Mouse (Mus musculus): ENCODE measurements around the gene Slit2. TPM values are rescaled to one million over a fixed set of nuclear protein-coding genes. Genes with fewer than 3 reads are reported as not detected.

Slit2 gene
- polyA plus RNA-seq (2016; fragmentation: Nextera tagmentation; extraction: Ambion mirVana) = 71.7 and 78.1 TPM in 2 replicates

DNA sequence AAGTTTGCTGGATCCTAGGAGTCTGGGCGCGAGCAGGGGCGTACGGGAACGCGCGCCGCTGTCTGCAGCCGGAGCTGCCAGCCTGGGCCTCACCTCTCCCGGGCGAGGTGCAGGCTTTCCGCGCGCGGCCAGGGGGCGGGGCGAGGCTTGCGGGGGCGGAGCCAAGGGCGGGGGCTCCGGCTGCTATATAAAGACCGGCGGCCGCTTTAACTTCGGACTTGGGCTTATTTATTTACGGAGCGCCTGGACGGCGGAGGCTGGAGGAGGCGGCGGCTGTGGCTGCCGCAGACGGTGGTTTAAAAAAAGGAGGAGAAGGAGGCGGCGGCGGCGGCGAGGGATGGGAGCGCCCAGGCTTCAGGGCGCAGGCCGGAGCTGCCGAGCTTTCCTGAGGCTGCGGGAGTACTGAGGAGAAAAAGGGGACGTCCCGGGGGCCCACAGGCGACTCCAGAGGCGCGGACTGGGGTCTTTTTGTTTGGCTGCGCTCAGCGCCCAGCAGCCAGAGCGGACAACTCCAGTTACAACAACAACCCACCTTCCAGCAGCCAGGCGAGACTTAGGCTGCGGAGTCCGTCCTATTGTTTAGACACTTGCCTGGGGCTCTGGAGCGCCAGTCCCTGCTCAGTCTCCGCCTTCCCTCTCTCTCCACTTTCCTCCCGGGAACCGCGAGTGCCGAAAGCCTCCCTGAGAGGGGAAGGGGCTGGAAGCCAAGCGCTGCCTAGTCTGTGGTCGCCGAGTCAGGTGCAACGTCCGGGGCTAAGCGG, at the start of gene Slit2:
Gene Slit2 (plus strand): TSS at position 198 of the 761 bp plus-strand sequence.
- peaks cover 11% of the 10 kb centered on the region for H3K27me3 ChIP-seq
- H3K27ac ChIP-seq = peak within 1 kb of the TSS; percentile 86
- WGBS = under 1% methylated on average over 66 of the region's 66 CpGs
- peak within 1 kb of the TSS; percentile 72 for H3K4me2 ChIP-seq (replicated peaks)
- no peaks in the 10 kb centered on the region for H3K36me3 ChIP-seq
- H3K9me3 ChIP-seq (replicated peaks) = no peaks in the 10 kb centered on the region
- H3K4me1 ChIP-seq = peaks cover 26% of the 10 kb centered on the region
- ATAC-seq (ENCODE audit: low FRiP score) = peak; percentile 88
- peak within 1 kb of the TSS; percentile 71 for H3K4me3 ChIP-seq
- H3K9ac ChIP-seq = peak within 1 kb of the TSS; percentile 78

- H3K4me1 ChIP-seq = no peaks in the 10 kb centered on the region
- ATAC-seq (ENCODE audit: low FRiP score) = no peak
- 84% methylated on average over 5 of the region's 5 CpGs for WGBS
- no peak overlapping the region for H3K4me2 ChIP-seq (replicated peaks)
- H3K27ac ChIP-seq = no peak overlapping the region
- no peaks in the 10 kb centered on the region for H3K9me3 ChIP-seq (replicated peaks)
- no peaks in the 10 kb centered on the region for H3K27me3 ChIP-seq
- H3K4me3 ChIP-seq = no peak overlapping the region
- H3K36me3 ChIP-seq = no peaks in the 10 kb centered on the region
- H3K9ac ChIP-seq = no peak overlapping the region
Measured at GRCm38 (mm10) chr5:47938586-47939372, 44.2 kb upstream of the Slit2 start.

GRCm38 (mm10) chr5:47956451-47956850, 26.5 kb upstream of the Slit2 start:
- no peaks in the 10 kb centered on the region for H3K27me3 ChIP-seq
- H3K4me3 ChIP-seq = no peak overlapping the region
- no peaks in the 10 kb centered on the region for H3K4me1 ChIP-seq
- WGBS = 64% methylated on average over 1 of the region's 1 CpGs
- no peak overlapping the region for H3K4me2 ChIP-seq (replicated peaks)
- no peaks in the 10 kb centered on the region for H3K36me3 ChIP-seq
- no peak for ATAC-seq (ENCODE audit: low FRiP score)
- H3K27ac ChIP-seq = no peak overlapping the region
- no peaks in the 10 kb centered on the region for H3K9me3 ChIP-seq (replicated peaks)
- no peak overlapping the region for H3K9ac ChIP-seq

DNA sequence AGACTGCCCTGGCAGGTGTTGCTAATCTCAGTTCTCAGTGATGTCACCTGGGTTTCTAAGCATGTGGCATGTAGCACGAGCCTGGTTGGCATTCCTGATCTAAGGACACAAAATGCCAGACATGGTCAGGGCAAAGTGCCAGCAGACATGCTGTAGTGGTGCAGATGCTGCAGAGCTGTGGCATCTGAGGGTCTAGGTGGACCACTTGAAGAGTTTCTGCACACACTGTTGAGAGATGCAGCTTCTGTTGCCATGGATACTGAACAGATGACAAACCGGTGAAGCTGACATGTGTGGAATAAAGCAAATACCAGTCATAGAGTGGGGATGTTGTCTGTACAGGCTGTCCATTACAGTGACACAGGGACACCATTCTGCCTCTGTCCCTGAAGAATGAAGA, 7.1 kb upstream of the Slit2 start:
- no peak overlapping the region for H3K9ac ChIP-seq
- H3K4me3 ChIP-seq = no peak overlapping the region
- H3K4me1 ChIP-seq = no peaks in the 10 kb centered on the region
- ATAC-seq (ENCODE audit: low FRiP score) = peak; percentile 13; the same call in 1 of the 2 replicates
- H3K4me2 ChIP-seq (replicated peaks) = no peak overlapping the region
- no peaks in the 10 kb centered on the region; the same call in 1 of the 2 replicates for H3K27me3 ChIP-seq
- no peaks in the 10 kb centered on the region for H3K36me3 ChIP-seq
- 72% methylated on average over 2 of the region's 2 CpGs for WGBS
- H3K9me3 ChIP-seq (replicated peaks) = no peaks in the 10 kb centered on the region
- no peak overlapping the region for H3K27ac ChIP-seq

GRCm38 (mm10) chr5:47979371-47979770, 3.6 kb upstream of the Slit2 start:
- Histone ChIP-seq H3K9me3 (replicated peaks) (no peaks in the 10 kb centered on the region), H3K27ac (no peak overlapping the region), H3K27me3 (peaks cover 4% of the 10 kb centered on the region), H3K4me2 (replicated peaks) (no peak overlapping the region), H3K9ac (no peak overlapping the region), H3K36me3 (no peaks in the 10 kb centered on the region), H3K4me3 (no peak overlapping the region), H3K4me1 (peaks cover 8% of the 10 kb centered on the region)
- no peak for ATAC-seq (ENCODE audit: low FRiP score)
- WGBS = 38% methylated on average over 4 of the region's 4 CpGs

DNA sequence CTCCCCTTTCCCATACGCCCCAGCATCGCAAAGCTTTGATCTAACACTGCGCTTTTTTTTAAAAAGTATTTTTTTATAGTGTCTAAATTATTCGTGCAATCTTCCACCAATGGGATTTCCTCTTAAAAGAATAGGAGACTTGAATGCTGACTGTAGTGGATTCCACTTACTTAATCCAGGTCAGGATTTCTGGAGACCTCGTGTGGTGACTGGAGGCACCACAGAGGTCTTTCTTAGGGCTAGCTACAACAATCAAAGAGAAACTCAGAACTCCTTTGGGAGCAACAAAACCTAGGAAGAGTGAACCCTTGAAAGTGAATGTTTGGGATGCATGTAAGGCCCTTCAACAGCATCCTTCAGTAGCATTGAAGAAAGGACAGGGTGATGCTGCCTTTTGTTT, 2.5 kb upstream of the Slit2 start:
- H3K4me1 ChIP-seq = peaks cover 19% of the 10 kb centered on the region

GRCm38 (mm10) chr5:47981951-47982350, 987 bp upstream of the Slit2 start:
- 52% methylated on average over 8 of the region's 8 CpGs for WGBS
- Histone ChIP-seq H3K9me3 (replicated peaks) (no peaks in the 10 kb centered on the region), H3K27me3 (peaks cover 11% of the 10 kb centered on the region), H3K36me3 (no peaks in the 10 kb centered on the region), H3K4me3 (peak overlapping the region; percentile 71; the same call in 1 of the 2 replicates), H3K27ac (no peak overlapping the region), H3K4me1 (peaks cover 24% of the 10 kb centered on the region), H3K4me2 (replicated peaks) (peak overlapping the region; percentile 72), H3K9ac (no peak overlapping the region)
- no peak for ATAC-seq (ENCODE audit: low FRiP score)

More for the DNA sequence above, 2.5 kb upstream of the Slit2 start:
- no peaks in the 10 kb centered on the region for H3K36me3 ChIP-seq
- no peak overlapping the region for H3K4me3 ChIP-seq
- H3K27ac ChIP-seq = no peak overlapping the region
- H3K27me3 ChIP-seq = peaks cover 11% of the 10 kb centered on the region
- 26% methylated on average over 5 of the region's 5 CpGs for WGBS
- H3K9ac ChIP-seq = no peak overlapping the region
- no peaks in the 10 kb centered on the region for H3K9me3 ChIP-seq (replicated peaks)
- H3K4me2 ChIP-seq (replicated peaks) = no peak overlapping the region
- ATAC-seq (ENCODE audit: low FRiP score) = no peak

DNA sequence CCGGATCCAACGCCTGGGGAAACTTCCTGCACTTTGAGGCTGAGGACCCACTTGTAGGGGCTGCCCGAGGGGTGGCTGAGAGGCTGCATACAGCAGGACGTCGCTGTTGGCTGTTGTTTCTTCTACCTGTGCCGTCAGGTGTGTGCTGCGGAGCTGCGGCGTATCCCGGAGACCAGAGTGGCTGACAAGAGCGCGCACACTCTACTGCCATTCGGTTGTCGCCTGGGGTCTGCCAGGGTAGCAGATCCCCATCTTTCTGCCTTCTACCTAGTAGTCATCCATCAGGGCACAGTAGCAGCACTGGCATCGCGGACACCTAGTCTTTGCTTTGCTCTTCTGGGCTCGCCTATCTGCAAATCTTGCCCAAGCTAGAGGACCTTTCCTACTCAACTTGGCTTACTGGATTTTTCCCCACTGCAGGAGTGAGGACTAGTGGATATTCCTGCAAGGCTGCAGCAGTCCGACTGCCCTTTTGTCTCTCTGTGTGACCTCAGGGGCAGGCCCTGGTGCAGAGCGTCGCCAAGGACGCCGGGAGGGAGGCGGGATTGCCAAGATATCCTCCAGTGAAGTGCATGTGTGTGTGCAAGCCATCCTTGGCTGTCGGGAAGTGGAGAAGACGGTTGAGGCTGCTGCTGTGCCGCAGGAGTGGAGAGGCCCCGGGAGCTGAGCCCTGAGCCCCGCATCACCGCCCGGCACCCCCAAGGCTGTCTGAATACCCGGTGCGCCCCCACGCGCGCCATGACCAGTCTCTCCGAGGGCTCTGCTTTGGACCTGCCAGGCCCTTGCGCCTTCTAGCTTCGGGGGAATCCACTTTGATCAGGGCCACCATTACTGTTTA, 1.0 kb downstream of the Slit2 start:
- peak; percentile 17 for ATAC-seq (ENCODE audit: low FRiP score)
- H3K9me3 ChIP-seq (replicated peaks) = no peaks in the 10 kb centered on the region
- peaks cover 30% of the 10 kb centered on the region for H3K4me1 ChIP-seq
- H3K36me3 ChIP-seq = no peaks in the 10 kb centered on the region
- WGBS = 0% methylated on average over 38 of the region's 38 CpGs
- peak overlapping the region; percentile 78 for H3K9ac ChIP-seq
- peak overlapping the region; percentile 72 for H3K4me2 ChIP-seq (replicated peaks)
- H3K27me3 ChIP-seq = peaks cover 11% of the 10 kb centered on the region
- peak overlapping the region; percentile 71 for H3K4me3 ChIP-seq
- peak overlapping the region; percentile 86 for H3K27ac ChIP-seq

- H3K4me3 ChIP-seq = peak overlapping the region; percentile 71
- no peak overlapping the region for H3K27ac ChIP-seq
- WGBS = under 1% methylated on average over 23 of the region's 23 CpGs
- peak overlapping the region; percentile 78 for H3K9ac ChIP-seq
- H3K9me3 ChIP-seq (replicated peaks) = no peaks in the 10 kb centered on the region
- ATAC-seq (ENCODE audit: low FRiP score) = peak; percentile 29
- H3K27me3 ChIP-seq = peaks cover 11% of the 10 kb centered on the region
- no peaks in the 10 kb centered on the region for H3K36me3 ChIP-seq
- H3K4me1 ChIP-seq = peaks cover 30% of the 10 kb centered on the region
- peak overlapping the region; percentile 72 for H3K4me2 ChIP-seq (replicated peaks)
Measured at GRCm38 (mm10) chr5:47984584-47985197, 1.8 kb downstream of the Slit2 start.

DNA sequence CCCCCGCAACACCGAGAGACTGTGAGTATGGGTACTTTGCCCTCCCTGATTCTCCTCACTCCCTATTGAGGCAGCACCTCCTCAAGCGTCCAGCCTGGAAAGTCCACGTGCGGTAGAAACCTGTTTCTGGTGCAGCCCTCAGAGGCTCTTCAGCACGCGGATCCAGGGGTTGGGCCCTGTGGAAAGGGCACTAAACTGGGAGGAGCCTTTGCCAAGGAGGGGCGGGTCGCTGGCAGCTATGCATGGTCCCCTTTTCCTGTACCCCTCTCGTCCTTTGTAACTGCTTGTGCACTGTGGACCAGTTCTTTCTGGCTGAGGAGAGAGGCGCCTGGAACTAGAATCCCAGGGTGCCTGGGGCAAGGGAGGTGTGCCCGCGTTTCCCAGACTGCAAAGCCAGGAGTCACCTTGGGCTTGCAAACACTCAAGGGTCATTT, 2.3 kb downstream of the Slit2 start:
- ATAC-seq (ENCODE audit: low FRiP score) = peak; percentile 18; the same call in 1 of the 2 replicates
- H3K36me3 ChIP-seq = no peaks in the 10 kb centered on the region
- H3K27ac ChIP-seq = no peak overlapping the region
- peaks cover 11% of the 10 kb centered on the region for H3K27me3 ChIP-seq
- H3K9me3 ChIP-seq (replicated peaks) = no peaks in the 10 kb centered on the region
- H3K4me2 ChIP-seq (replicated peaks) = peak overlapping the region; percentile 72
- H3K9ac ChIP-seq = peak overlapping the region; percentile 78
- peaks cover 30% of the 10 kb centered on the region for H3K4me1 ChIP-seq
- under 1% methylated on average over 13 of the region's 13 CpGs for WGBS
- H3K4me3 ChIP-seq = peak overlapping the region; percentile 71

DNA sequence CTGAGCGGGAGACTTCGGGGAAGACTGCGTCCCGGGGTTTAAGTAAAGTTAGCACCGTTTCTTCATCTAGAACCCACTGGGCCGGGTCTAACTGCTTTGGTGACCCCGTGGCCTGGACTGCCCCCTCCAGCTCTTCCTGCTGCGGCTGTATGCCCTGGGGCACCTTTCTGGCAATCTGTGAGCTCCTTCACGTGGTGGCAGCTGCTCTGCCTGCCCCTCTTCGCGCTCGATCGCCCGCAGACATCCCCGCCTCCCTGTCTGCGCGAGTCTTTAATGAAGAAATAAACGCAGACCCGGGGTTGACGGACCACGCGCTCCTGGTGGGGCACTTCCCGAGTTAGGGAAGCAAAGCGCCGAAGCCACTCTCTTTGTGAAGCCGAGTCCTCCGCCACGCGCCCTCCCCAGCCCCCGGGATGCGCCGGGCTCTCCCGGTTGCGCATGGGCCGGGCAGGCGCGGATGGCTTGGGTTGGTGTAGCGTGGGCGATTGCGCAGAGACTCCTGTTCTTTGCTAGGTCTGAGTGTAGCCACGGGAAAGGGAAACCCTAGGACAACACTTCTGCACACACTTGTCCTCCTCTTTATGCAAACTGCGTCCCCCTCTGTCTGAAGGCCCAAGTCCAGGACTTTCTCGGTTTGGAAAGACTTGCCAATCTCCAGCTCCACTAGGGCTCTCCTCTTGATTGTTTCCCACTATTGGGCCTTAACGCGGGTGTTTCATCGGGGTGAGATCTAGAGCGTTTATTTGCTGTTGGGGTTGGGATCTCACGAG, 3.1 kb downstream of the Slit2 start:
- H3K4me3 ChIP-seq = peak overlapping the region; percentile 71
- peak overlapping the region; percentile 78 for H3K9ac ChIP-seq
- peaks cover 30% of the 10 kb centered on the region for H3K4me1 ChIP-seq
- H3K4me2 ChIP-seq (replicated peaks) = peak overlapping the region; percentile 72
- peaks cover 11% of the 10 kb centered on the region for H3K27me3 ChIP-seq
- peak overlapping the region; percentile 55 for H3K27ac ChIP-seq
- no peaks in the 10 kb centered on the region for H3K9me3 ChIP-seq (replicated peaks)
- no peaks in the 10 kb centered on the region for H3K36me3 ChIP-seq
- peak; percentile 27 for ATAC-seq (ENCODE audit: low FRiP score)
- under 1% methylated on average over 48 of the region's 48 CpGs for WGBS

All from hindbrain, embryonic 12.5 days (tissue).